Comparison of ENCODE assay signal across 15 mouse cellular contexts in genomic region chr2:135370259-135370835, GRCm38 (mm10).
DNase-seq lines count a peak whose midpoint lies in the region; ATAC-seq lines count a peak whose summit lies in the region.
"Had no signal": no experiment of that assay in that cellular context is flagged by ENCODE, and none has a peak within 500 bp of the region (broad histone marks: within the 10 kb centered on the region; RNA-seq: fewer than 3 reads in every experiment).

No protein-coding gene starts in this region.

- 0 out of 2 replicates have a peak overlapping the region, but pooled peaks have one; percentile 20 for H3K27ac ChIP-seq in kidney, embryonic 15.5 days
- 0 out of 2 replicates have a peak overlapping the region, but pooled peaks have one; percentile 2 for H3K27ac ChIP-seq in limb, embryonic 12.5 days
- H3K27ac ChIP-seq in hindbrain, embryonic 12.5 days, result no peak overlapping the region
- H3K27ac ChIP-seq: heart, adult 2 months had no signal

- H3K4me2 ChIP-seq in kidney, embryonic 15.5 days, result no peak overlapping the region
- H3K4me2 ChIP-seq in limb, embryonic 12.5 days, result no peak overlapping the region
- H3K4me2 ChIP-seq in hindbrain, embryonic 12.5 days (replicated peaks), result no peak overlapping the region

- no peak overlapping the region for H3K9ac ChIP-seq in kidney, embryonic 15.5 days
- H3K9ac ChIP-seq in limb, embryonic 12.5 days (replicated peaks), result no peak overlapping the region
- H3K9ac ChIP-seq in hindbrain, embryonic 12.5 days, result no peak overlapping the region

- H3K4me3 ChIP-seq in kidney, embryonic 15.5 days (replicated peaks), result no peak overlapping the region
- no peak overlapping the region for H3K4me3 ChIP-seq in limb, embryonic 12.5 days (replicated peaks)
- no peak overlapping the region for H3K4me3 ChIP-seq in hindbrain, embryonic 12.5 days
- H3K4me3 ChIP-seq: heart, adult 2 months had no signal

- H3K4me1 ChIP-seq in kidney, embryonic 15.5 days, result no peaks in the 10 kb centered on the region
- H3K4me1 ChIP-seq in limb, embryonic 12.5 days (replicated peaks), result no peaks in the 10 kb centered on the region
- H3K4me1 ChIP-seq in hindbrain, embryonic 12.5 days, result no peaks in the 10 kb centered on the region

- H3K27me3 ChIP-seq in kidney, embryonic 15.5 days, result no peaks in the 10 kb centered on the region
- no peaks in the 10 kb centered on the region for H3K27me3 ChIP-seq in limb, embryonic 12.5 days
- H3K27me3 ChIP-seq in hindbrain, embryonic 12.5 days, result no peaks in the 10 kb centered on the region

- DNase-seq in kidney, postnatal 4 days, result no peak
- DNase-seq in 3T3-L1 (ENCODE audit: low read depth, low spot score), result peak; percentile 20
- DNase-seq in adrenal gland, postnatal 36 days, result peak; percentile 41 to 61
- DNase-seq in thymus, adult 18-20 months, result no peak
- DNase-seq in gastrocnemius, postnatal 25 days, result no peak
- DNase-seq: B cell, adult 2 months; cerebellum, postnatal 10 days; heart, adult 2 months; heart, postnatal 10 days; lung, adult 18-20 months; spleen, adult 18-20 months had no signal

- H3K36me3 ChIP-seq in kidney, embryonic 15.5 days, result 0 out of 2 replicates have a peak, but pooled peaks cover 4% of the 10 kb centered on the region
- no peaks in the 10 kb centered on the region for H3K36me3 ChIP-seq in limb, embryonic 12.5 days
- H3K36me3 ChIP-seq in hindbrain, embryonic 12.5 days, result no peaks in the 10 kb centered on the region
- H3K36me3 ChIP-seq: G1E had no signal

- 35% methylated on average over 10 of the region's 10 CpGs for WGBS in kidney, embryonic 15.5 days
- 60% methylated on average over 10 of the region's 10 CpGs for WGBS in limb, embryonic 12.5 days
- WGBS in hindbrain, embryonic 12.5 days, result 69% methylated on average over 10 of the region's 10 CpGs

- no peaks in the 10 kb centered on the region for H3K9me3 ChIP-seq in kidney, embryonic 15.5 days (replicated peaks)
- no peaks in the 10 kb centered on the region for H3K9me3 ChIP-seq in limb, embryonic 12.5 days
- no peaks in the 10 kb centered on the region for H3K9me3 ChIP-seq in hindbrain, embryonic 12.5 days (replicated peaks)

- ATAC-seq in kidney, embryonic 15.5 days (replicated peaks; ENCODE audit: low FRiP score), result peak; percentile 83; the same call in 1 of the 2 replicates
- ATAC-seq in limb, embryonic 12.5 days (ENCODE audit: insufficient number of reproducible peaks, insufficient read depth, low FRiP score, low TSS enrichment, low read depth), result 0 out of 2 replicates have a peak, but pooled peaks have one; percentile 47
- no peak for ATAC-seq in hindbrain, embryonic 12.5 days (ENCODE audit: low FRiP score)

Comparison
In these comparisons a context has a peak if more than half of its experiments do, and no peak if none do; other contexts are left out.
1. DNase-seq: peak in 3T3-L1 (single experiment) and adrenal gland, postnatal 36 days (2 of 2); none in kidney, postnatal 4 days (0 of 2), thymus, adult 18-20 months (0 of 2) and gastrocnemius, postnatal 25 days (single experiment).